Comparison of ENCODE assay signal across 10 mouse cellular contexts in genomic region chr13:117567251-117567650, GRCm38 (mm10). TPM values are rescaled to one million over a fixed set of nuclear protein-coding genes. Genes with fewer than 3 reads are reported as not detected.
DNase-seq lines count a peak whose midpoint lies in the region; ATAC-seq lines count a peak whose summit lies in the region.
"Had no signal": no experiment of that assay in that cellular context is flagged by ENCODE, and none has a peak within 500 bp of the region (broad histone marks: within the 10 kb centered on the region; RNA-seq: fewer than 3 reads in every experiment).

No protein-coding gene starts in this region.

- H3K9me3 ChIP-seq in forebrain, embryonic 15.5 days = no peaks in the 10 kb centered on the region
- no peaks in the 10 kb centered on the region for H3K9me3 ChIP-seq in forebrain, embryonic 11.5 days (ENCODE audit: control insufficient read depth, low read length)
- no peaks in the 10 kb centered on the region for H3K9me3 ChIP-seq in kidney, embryonic 14.5 days (ENCODE audit: control insufficient read depth, low read length)

- no peaks in the 10 kb centered on the region for H3K4me1 ChIP-seq in forebrain, embryonic 15.5 days
- H3K4me1 ChIP-seq in forebrain, embryonic 11.5 days (replicated peaks; ENCODE audit: control insufficient read depth, insufficient read depth, low read length) = no peaks in the 10 kb centered on the region
- H3K4me1 ChIP-seq in kidney, embryonic 14.5 days (ENCODE audit: control insufficient read depth, insufficient read depth, low read length) = no peaks in the 10 kb centered on the region
- H3K4me1 ChIP-seq: megakaryocyte, embryonic 14.5 days had no signal

- H3K36me3 ChIP-seq in forebrain, embryonic 15.5 days = no peaks in the 10 kb centered on the region
- no peaks in the 10 kb centered on the region for H3K36me3 ChIP-seq in forebrain, embryonic 11.5 days (ENCODE audit: control insufficient read depth, insufficient read depth, low read length)
- no peaks in the 10 kb centered on the region for H3K36me3 ChIP-seq in kidney, embryonic 14.5 days (ENCODE audit: control insufficient read depth, insufficient read depth, low read length)

- WGBS in forebrain, embryonic 15.5 days = 74% methylated on average over 8 of the region's 8 CpGs
- WGBS in forebrain, embryonic 11.5 days = 92% methylated on average over 8 of the region's 8 CpGs
- 88% methylated on average over 8 of the region's 8 CpGs for WGBS in kidney, embryonic 14.5 days

- no peak overlapping the region for H3K4me3 ChIP-seq in forebrain, embryonic 15.5 days
- H3K4me3 ChIP-seq in forebrain, embryonic 11.5 days (ENCODE audit: low read depth, low read length) = no peak overlapping the region
- no peak overlapping the region for H3K4me3 ChIP-seq in kidney, embryonic 14.5 days (ENCODE audit: low read length)
- H3K4me3 ChIP-seq: gastrocnemius, adult 2 months; megakaryocyte, embryonic 14.5 days had no signal

- H3K9ac ChIP-seq in forebrain, embryonic 15.5 days (replicated peaks) = no peak overlapping the region
- H3K9ac ChIP-seq in forebrain, embryonic 11.5 days (ENCODE audit: low read length) = no peak overlapping the region
- no peak overlapping the region for H3K9ac ChIP-seq in kidney, embryonic 14.5 days (ENCODE audit: low read depth, low read length)

- 0 out of 2 replicates have a peak, but pooled peaks have one; percentile 38 for ATAC-seq in forebrain, embryonic 15.5 days (replicated peaks)
- ATAC-seq in forebrain, embryonic 11.5 days (replicated peaks; ENCODE audit: low FRiP score) = no peak
- no peak for ATAC-seq in activated CD4-positive, CD25-positive, alpha-beta regulatory T cell, adult 4 months
- ATAC-seq in kidney, embryonic 14.5 days (ENCODE audit: low FRiP score, low TSS enrichment) = no peak

- no peak for DNase-seq in forebrain, embryonic 11.5 days (ENCODE audit: low spot score)
- peak; percentile 28 to 30 for DNase-seq in heart, adult 18-20 months
- DNase-seq in layer of hippocampus, postnatal 14 days (ENCODE audit: low spot score in 2 of 2) = peak; percentile 41 to 69
- peak; percentile 40 to 75 for DNase-seq in lung, postnatal 4 days
- no peak for DNase-seq in liver
- DNase-seq: gastrocnemius, adult 2 months had no signal

- no peaks in the 10 kb centered on the region for H3K27me3 ChIP-seq in forebrain, embryonic 15.5 days
- no peaks in the 10 kb centered on the region for H3K27me3 ChIP-seq in forebrain, embryonic 11.5 days (ENCODE audit: control insufficient read depth, insufficient read depth, low read length)
- no peaks in the 10 kb centered on the region for H3K27me3 ChIP-seq in kidney, embryonic 14.5 days (ENCODE audit: control insufficient read depth, insufficient read depth, low read length)
- H3K27me3 ChIP-seq: megakaryocyte, embryonic 14.5 days had no signal

- H3K4me2 ChIP-seq in forebrain, embryonic 15.5 days (replicated peaks) = no peak overlapping the region
- H3K4me2 ChIP-seq in forebrain, embryonic 11.5 days (ENCODE audit: low read depth, low read length, severe bottlenecking) = no peak overlapping the region
- H3K4me2 ChIP-seq in kidney, embryonic 14.5 days (replicated peaks; ENCODE audit: low read depth, low read length) = no peak overlapping the region

- no peak overlapping the region for H3K27ac ChIP-seq in forebrain, embryonic 15.5 days (replicated peaks)
- H3K27ac ChIP-seq in forebrain, embryonic 11.5 days (ENCODE audit: low read depth, low read length) = no peak overlapping the region
- no peak overlapping the region for H3K27ac ChIP-seq in kidney, embryonic 14.5 days (ENCODE audit: low read depth, low read length)
- H3K27ac ChIP-seq: gastrocnemius, adult 2 months had no signal

RNA-seq across cellular contexts. Expression of gene Hcn1, which starts 34.9 kb away (rescaled TPM):
- 0.56 and 0.60 TPM in 2 replicates for polyA plus RNA-seq in forebrain, embryonic 15.5 days (2015; fragmentation: Nextera tagmentation; extraction: Ambion mirVana)
- 0.03 and 0.07 TPM in 2 replicates for polyA plus RNA-seq in forebrain, embryonic 11.5 days (2014; fragmentation: Nextera tagmentation; extraction: Ambion mirVana)
- 1 to 10 TPM in 1 of 2 experiments, under 1 TPM in 1; 0.67 to 1.2 TPM for total RNA-seq in heart, adult 18-20 months (2021)
- 10 to 100 TPM; 31.2 to 37.7 TPM for total RNA-seq in layer of hippocampus, postnatal 14 days (2021)
- polyA plus RNA-seq in activated CD4-positive, CD25-positive, alpha-beta regulatory T cell, adult 4 months (2017; shearing (Covaris generic)) = under 1 TPM in 1 of 2 experiments, not detected in 1; 0.04 TPM
- 0.01 TPM in 1 of 2 replicates, not detected in the other for polyA plus RNA-seq in kidney, embryonic 14.5 days (2014; fragmentation: Nextera tagmentation; extraction: Ambion mirVana)

Comparison
In these comparisons a context has a peak if more than half of its experiments do, and no peak if none do; other contexts are left out.
1. DNase-seq: peak in heart, adult 18-20 months (2 of 2), layer of hippocampus, postnatal 14 days (2 of 2) and lung, postnatal 4 days (2 of 2); none in forebrain, embryonic 11.5 days (single experiment) and liver (single experiment).